Mouse (Mus musculus): Measurements from ENCODE around the gene Btla. TPM values are rescaled to one million over a fixed set of nuclear protein-coding genes. Genes with fewer than 3 reads are reported as not detected.

Gene Btla
- under 1 TPM; 0.49 to 0.51 TPM for total RNA-seq (2021)
- long read RNA-seq, experiment 1 = 0 reads
- long read RNA-seq, experiment 2 = 0 reads

DNA sequence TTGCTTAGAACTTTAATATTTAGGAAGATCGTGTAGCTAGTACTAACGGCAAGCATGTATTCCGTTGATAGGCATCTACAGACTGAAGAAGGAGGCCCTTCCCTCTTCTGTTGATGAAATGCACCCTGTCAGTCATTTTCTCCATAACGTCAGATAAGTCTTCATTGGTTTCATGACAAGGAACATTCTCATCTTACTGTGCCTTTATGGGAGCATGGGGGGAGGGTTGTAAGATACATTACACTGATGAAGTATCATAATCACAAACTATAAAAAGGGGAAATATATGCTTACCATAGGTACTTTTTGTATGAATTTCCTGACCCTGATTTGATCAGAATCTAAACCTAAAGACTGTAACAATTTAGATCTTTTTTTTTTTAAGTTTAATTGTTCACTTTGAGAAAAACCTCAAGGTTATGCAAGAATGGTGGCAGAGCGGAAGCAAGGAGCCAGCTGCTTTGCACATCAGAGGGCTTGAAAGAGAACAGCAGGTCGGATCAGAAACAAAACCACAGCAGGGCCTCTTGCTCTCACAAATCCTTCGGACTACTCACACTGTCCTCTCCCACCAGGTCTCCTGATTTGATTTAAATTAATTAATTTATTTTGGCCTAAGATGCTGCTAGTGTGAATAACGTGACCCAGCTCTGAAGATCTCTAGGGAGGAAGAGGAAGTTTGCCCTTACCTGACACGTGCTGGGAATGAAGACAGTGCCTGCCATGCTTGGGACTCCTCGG lies at the start of gene Btla:
Gene Btla, plus strand, starts transcription at position 668 of the 741 bp plus-strand sequence.
- DNase-seq (ENCODE audit: low spot score in 2 of 2) = no peak

DNA sequence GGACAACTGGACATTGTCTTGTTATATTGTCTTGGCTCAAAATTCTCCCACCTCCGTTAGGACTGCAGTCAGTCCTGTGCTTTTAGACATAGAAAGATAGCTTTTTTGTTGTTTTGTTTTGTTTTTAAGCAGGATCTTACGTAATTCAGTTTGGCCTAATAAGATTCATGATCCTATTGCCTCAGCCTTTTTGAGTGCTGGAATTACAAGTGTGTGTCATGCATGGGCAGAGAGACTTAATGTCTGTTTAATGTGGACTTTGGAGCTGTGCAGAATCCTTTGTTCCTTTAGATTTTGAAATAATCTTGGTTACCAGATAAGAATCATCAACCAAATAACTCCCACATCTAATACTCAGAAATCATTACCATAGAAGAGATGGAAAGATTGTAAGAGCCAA lies 45.6 kb upstream of the Btla start:
- DNase-seq (ENCODE audit: low spot score in 2 of 2) = no peak

DNA sequence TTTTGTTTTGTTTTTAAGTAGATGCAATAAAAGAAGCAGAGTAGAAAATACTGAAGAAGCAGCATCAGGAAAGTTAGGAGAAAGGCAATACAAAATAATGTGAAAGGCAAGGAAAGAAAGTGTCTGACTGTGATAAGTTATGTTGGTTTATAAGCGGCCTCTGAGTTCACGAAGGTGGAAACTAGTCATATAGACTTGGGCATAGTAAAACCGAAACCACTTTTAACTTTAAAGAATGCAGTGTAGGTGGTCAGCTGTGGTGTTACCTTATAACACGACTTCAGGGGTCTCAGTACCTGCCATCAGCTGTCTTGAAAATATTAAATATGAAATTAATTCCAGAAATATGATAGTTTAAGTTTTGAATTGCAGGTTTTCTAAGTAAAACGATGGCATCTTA lies 42.3 kb upstream of the Btla start:
- no peak for DNase-seq (ENCODE audit: low spot score in 2 of 2)

DNA sequence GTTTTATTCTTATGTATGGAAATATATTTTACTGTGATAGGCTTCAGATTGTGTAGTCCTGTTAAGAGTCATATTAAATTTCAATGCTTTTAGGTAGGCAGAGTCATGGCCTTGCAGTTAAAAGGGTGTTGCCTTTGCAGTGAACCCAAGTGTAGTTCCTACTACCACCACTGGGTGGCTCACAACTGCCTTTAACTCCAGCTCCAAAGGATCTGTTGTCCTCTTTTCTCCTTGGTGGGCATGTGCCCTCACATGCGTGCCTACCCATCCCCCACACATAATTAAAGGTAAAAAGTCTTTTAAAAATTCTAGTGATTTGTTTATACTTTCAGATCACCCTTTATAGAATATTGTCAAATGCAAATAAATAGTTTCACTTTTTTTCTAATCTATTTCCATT lies 31.5 kb upstream of the Btla start:
- DNase-seq (ENCODE audit: low spot score in 2 of 2) = peak; percentile 77 to 84

DNA sequence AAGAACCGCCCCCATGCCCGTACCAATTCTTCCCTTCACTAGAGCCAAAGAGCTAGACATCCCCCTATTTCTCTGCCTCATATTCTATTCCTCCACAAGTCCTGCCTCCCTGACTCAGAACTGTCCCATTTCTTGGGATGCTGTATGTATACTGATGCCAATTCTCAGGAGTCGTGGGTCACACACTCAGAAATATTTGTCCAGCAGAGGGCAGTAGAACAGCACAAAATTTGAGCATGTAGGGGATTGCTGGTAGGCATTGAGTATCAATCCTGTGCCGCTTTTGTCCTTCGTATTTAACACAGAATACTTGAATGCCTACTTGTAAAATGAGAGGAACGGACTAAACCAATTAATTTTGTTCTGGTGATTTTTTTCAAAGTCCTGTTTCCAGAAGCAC lies 27.3 kb upstream of the Btla start:
- peak; percentile 49 to 75 for DNase-seq (ENCODE audit: low spot score in 2 of 2)

DNA sequence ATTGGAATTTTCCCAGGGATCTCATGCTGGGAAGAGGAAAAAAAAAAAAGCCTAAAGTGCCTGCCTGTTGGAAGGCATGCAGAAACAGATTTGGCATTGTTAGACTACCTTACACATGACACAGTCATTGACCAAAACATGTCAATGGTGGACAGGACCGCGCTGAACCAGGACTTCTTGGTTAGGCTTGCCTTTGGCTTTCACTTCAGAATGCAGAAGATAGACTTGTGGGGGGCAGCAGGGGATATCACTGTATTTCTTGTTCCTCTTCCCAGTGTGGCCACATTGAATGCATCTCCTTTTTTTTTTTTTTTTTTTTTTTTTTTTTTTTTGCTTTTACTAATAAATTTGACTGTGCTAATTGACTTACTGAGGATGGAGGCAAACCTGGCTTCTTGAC lies 22.7 kb upstream of the Btla start:
- no peak for DNase-seq (ENCODE audit: low spot score in 2 of 2)

DNA sequence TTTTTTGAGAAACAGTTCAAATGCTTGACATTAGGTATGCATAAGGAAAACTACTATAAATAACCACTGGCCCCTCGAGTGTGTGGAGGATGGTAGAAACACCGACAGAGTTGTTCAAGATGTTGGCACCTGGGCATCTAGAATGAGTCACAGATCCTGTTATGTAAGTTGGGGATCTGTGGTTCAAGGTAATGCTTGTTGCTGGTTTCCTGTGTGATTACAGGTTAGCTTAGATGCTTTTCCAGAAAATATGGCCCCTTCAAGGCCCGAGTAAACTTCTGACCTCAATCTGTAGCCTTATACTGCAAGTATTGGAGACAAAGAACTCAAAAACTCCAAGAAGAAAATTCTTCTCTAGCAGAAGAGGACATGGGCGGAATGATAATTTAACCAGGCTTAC lies 19.7 kb upstream of the Btla start:
- no peak for DNase-seq (ENCODE audit: low spot score in 2 of 2)

DNA sequence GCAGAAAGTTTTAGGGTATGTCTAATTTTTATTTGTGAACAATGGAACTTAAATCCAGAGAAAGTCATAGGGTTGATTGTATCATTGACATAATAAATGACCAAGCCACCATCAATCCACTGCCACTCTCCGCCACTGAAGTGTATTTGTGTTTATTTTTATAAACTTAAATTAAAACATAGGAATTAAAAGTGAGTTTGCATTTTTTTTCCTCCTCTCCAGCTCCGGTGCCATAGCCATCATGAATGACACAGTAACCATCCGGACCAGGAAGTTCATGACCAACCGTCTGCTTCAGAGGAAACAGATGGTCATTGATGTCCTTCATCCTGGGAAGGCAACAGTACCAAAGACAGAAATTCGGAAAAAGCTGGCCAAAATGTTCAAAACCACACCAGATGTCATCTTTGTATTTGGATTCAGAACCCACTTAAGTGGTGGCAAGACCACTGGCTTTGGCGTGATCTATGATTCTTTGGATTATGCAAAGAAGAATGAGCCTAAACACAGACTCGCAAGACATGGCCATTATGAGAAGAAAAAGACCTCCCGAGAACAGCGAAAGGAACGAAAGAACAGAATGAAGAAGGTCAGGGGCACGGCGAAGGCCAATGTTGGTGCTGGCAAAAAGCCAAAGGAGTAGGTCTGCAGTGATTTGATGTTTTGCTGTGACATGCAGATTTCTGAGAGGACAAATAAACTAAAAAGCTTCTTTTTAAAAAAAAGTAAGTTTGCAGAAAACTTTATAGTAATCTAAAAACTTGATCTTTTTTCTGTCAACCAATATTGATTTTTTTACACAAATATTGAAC lies 19.1 kb upstream of the Btla start:
- DNase-seq (ENCODE audit: low spot score in 2 of 2) = no peak

DNA sequence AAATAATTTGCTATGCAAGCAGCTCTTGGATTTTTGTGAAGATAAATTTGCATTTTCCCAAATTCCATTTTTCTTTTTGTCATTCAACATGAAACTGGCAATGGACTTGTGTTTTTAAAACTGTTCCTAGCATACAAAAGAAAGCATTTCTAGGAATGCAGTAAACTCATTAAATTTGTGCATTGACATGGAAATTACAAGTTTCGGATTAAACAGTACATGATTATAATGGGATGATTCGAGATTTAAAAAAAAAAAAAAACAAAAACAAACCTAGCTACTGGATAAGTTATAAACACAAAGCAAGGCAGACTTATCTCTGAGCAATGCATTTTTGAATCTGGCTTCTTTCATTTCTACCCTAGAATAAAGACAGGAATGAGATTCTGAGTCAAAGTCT lies 2.1 kb upstream of the Btla start:
- DNase-seq (ENCODE audit: low spot score in 2 of 2) = no peak

DNA sequence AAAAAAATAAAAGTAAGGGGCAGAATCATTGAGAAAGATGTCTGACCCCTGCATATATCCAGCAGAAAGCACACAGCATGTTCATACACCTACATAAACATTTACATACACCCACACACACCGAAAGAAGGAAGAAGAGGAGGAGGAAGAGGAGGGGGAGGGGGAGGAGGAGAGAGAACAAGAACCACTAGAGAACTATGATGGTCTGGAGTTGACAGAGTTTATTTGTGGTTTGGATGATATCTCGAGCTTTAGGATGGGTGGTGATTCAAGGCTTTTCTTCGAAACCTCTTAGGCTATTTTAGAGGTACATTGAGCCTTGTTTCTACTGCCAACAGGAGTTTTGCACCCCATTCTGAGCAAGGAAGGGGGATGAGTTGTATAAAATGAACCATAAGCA lies 1.3 kb upstream of the Btla start:
- no peak for DNase-seq (ENCODE audit: low spot score in 2 of 2)

DNA sequence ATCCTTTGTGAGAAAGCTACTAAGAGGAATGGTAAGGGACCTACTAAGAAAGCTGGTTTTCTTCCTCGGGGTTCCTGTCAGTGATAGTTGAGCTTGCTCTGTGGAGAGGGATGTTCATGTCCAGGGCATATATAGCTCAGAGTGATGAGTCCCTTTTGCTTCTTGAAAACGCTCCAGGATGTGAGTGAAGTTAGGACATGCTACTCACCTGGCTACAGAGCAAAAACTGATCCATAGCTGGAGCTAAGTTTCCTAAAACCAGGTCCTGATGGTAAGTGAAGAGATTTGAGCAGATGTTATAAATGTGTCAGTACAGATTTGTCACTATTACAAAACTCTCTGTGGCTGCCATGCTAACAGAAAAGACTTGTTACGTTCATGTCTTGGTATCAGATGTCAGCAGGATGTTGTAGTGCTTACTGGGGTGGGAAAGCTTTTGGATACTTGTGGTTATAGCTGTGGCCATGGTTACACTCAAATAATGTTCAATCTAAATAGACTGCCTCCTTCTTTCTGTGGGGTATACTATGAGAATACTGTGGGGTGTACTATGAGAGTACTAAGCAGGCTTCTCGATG lies 405 bp downstream of the Btla start:
- DNase-seq (ENCODE audit: low spot score in 2 of 2) = no peak

DNA sequence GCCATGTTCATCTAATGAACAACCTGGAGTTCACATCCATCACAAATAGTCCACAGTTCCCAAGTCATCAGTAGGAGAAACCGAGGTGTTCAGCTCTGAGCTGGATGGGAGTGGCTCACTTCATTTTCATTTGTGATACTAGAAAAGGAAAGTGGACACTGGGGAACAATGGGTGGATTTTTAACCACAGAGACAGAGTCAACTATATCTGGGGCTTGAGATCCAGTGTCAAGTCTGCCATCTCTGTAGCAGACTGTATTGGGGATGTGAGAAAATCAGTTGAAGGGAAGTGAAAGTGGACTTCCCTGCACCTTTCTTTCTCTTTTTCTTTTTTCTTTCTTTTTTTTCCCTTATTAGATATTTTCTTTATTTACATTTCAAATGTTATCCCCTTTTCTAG lies 2.9 kb downstream of the Btla start:
- no peak for DNase-seq (ENCODE audit: low spot score in 2 of 2)

DNA sequence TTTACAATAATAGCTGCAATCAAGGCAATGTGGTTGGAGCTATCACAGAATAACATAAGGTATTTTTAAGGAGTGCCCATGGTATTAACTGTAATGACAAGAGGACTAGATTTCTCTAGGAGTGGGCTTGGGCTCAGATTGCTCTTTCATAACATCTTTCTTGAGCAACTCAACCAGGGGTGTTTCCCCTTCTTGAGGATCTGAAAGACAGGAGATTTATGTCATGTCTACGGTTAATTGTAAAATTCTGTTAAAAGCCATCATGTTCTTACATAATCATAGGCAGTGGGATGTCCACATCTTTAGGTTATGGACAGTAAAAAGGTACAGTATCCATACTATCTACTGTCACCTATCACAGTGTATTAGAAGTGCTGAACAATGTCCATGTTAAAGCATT lies 7.2 kb downstream of the Btla start:
- DNase-seq (ENCODE audit: low spot score in 2 of 2) = no peak

DNA sequence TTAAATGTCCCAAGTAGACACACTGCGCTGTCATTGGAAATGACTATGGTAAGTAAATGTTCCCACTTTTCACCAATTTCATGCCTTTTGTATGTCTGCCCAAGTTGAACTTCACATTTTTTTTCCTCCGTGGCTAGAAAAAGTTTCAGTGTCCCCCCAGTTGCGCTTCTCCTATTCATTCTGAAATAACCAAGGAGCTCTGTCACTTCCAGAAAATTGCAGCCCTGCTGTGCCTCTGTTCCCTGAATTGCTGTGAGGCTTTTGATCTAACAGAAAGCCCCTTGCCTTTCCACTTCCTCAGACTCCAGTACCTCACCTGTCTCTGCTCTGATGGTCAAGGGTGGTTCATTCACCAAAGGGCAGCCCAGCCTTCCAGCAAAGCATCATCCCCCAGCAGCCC lies 8.9 kb downstream of the Btla start:
- no peak for DNase-seq (ENCODE audit: low spot score in 2 of 2)

DNA sequence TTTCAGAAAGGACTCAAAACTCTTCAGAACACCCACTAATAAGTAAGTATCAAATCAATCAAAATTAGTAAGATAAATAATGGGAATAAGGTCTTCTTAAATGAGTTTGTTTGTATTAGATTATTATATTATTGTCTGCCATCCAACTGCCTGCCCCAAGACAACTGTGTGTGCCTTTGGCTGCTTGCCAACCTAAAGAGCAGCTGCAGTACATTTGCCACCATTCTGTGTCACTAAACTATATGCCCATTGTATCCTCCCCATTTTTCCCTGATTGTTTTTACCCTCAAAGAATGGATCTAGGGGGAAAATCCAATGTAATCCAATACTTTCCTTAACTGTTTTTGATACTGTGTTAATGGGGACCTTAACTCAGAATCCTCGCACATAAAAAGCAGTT lies 18.6 kb downstream of the Btla start:
- DNase-seq (ENCODE audit: low spot score in 2 of 2) = no peak

DNA sequence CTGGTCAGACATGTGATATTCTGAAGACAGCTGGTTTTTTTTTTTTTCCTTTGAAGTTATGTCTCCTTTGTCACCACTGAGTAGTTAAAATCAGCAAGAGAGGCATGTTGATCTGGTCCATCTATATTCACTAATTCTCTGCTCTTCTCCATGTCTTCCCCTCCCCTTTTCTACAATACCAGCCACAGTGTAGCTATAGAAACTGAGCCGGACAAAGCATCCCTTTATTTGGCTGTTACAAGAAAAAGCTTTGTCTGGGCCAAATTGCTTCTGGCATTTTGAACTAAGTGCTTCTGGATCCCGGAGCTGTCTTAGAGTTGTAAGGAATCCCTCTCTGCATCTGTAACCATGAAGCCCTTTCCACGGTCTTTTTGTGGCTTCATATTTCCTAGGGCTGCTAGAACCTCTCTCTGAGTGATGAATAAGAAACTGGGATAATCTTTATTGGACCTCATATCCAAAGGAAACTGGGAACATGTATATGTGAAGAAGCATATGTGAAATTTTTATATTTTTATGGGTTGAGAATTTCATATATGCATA lies 20.9 kb downstream of the Btla start:
- no peak for DNase-seq (ENCODE audit: low spot score in 2 of 2)

DNA sequence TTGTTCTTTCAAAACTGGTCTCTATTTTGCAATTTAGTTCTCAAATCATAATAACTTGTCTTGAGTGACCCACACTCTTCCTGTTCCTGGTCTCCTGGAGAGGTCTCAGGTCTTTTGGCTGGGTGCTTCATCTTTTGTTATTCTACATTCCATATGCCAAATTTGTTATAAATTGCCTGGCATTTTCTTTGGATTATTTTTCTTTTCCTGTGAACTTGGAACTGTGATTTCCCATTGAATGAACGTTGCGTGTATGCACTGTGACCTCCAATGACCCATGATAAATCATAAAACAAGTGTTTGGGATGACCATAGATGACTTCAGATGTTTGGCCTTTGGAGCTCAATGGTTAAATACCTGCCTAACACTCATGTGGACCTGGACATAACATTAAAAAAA lies 25.6 kb downstream of the Btla start:
- no peak for DNase-seq (ENCODE audit: low spot score in 2 of 2)

DNA sequence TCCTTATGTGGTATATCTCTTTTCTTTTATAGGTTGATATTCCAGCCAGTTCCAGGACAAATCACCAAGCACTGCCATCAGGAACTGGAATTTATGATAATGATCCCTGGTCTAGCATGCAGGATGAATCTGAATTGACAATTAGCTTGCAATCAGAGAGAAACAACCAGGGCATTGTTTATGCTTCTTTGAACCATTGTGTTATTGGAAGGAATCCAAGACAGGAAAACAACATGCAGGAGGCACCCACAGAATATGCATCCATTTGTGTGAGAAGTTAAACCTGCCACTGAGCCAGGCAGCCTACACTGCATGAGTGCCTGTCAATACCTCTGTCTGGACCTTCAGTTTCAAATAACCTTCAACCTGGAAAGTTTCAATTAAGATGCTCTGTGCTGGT lies 26.2 kb downstream of the Btla start:
- DNase-seq (ENCODE audit: low spot score in 2 of 2) = no peak

DNA sequence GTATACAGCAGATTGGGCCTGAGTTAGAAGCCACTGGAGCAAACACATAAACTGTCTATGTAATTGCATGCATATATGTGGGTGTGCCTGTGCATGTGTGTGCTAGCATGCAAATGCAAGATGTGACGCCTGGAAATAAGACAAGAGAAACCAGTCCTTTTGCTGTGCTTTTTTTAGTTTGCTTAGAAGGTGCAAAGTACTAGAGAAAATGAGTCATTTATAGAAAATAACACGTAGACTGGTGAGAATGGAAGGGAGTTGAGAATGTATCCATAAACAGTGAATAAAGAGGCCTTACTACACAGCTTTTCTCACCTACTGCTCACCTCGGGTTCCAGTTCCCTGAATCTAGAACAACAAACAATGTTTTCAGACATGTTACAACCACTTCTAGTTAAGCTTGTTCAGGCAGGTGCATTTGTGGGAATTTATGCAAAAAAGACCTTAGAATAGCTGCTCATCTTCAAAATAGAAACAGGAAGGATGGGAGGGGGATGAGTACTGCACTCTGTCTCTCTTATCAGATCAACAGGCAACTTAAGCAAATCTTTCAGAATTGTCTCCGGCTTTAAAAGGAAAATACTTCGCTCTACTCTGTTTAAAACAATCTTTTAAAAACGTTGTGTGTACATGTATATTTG lies 27.8 kb downstream of the Btla start:
- no peak for DNase-seq (ENCODE audit: low spot score in 2 of 2)

DNA sequence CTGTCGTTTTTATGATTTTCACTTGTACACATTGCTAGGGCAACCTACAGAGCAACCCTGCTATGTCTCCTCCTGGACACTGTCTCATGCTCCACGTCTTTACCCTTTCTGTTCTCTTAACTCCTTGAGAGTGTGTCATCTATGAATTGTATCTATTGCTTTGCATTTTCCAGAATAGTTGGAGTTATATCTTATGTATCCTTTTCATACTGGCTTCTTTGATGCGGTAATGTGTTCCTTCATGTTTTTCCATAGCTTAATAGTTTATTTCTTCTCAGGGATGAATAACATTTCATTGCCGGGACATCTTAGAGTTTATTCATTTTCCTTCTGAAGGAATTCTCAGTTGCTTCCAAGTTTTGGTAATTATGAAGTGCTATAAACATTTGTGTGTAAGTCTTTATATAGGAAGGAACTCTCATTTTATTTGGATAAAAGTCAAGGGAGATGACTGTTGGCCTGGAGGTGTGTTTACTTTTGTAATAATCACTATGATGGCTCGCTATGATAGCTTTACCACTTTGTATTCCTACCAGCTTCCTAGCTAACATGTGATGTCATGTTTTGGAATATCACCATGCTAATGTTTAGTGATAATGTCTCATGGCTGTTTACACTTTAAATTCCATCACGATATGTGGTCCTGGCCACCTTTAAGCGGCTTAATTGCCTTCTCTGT lies 31.2 kb downstream of the Btla start:
- no peak for DNase-seq (ENCODE audit: low spot score in 2 of 2)

DNA sequence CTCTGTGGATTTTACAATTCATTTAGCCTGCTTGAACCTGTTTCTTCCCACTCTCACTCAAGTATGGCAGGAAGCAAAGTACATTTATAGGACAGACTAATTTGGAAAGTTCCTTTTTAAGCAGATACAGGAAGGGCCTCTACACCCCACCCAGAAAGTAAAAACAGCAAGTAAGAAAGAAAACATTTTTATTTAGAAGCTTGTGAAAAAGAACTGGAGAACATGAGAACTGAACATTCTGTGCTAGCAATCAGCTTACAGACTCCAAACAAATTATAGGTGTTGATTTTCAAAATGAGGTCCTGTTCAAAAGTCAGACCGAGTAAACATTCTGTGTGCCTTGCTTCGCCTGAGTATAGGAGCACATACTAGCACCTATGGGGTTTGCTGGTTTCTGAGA lies 32.8 kb downstream of the Btla start:
- DNase-seq (ENCODE audit: low spot score in 2 of 2) = no peak
